Mouse (Mus musculus): Measurements from ENCODE around the gene Tox3. TPM values are rescaled to one million over a fixed set of nuclear protein-coding genes. Genes with fewer than 3 reads are reported as not detected.

Tox3 gene
- polyA plus RNA-seq, 1 experiment from 2014 or later, result 40.8 TPM

DNA sequence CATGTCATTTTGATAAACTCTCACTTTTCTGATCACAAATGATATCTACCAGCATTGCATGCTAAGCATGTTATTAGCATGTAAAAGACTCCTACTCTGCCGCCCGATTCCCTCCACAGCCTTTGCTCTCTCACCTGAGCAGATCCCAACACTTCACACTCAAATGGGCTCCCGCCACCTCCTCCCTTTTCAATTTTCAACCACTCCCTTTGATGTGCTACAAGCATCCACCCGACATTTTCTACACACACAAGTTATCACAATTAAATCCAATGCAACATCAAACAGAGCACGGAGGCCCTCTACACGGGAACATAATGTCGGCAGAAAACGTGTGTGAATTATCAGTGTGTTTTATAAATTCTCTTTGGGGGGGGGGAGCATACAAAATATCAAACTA lies 81.9 kb downstream of the Tox3 start:
- ATAC-seq (ENCODE audit: insufficient read depth, low FRiP score, low TSS enrichment) (no peak), DNase-seq (ENCODE audit: low spot score) (no peak)
- no peaks in the 10 kb centered on the region; the same call in 1 of the 2 replicates for H3K4me1 ChIP-seq (ENCODE audit: control insufficient read depth, insufficient read depth, low read length)
- H3K27ac ChIP-seq (ENCODE audit: low read depth, low read length), result no peak overlapping the region
- H3K4me3 ChIP-seq (ENCODE audit: low read depth, low read length), result no peak overlapping the region
- H3K9me3 ChIP-seq (ENCODE audit: control insufficient read depth, low read length), result no peaks in the 10 kb centered on the region
- 81% methylated on average over 8 of the region's 8 CpGs for WGBS
- no peaks in the 10 kb centered on the region for H3K27me3 ChIP-seq (ENCODE audit: control insufficient read depth, insufficient read depth, low read length)
- H3K4me2 ChIP-seq (ENCODE audit: low read depth), result no peak overlapping the region
- no peaks in the 10 kb centered on the region for H3K36me3 ChIP-seq (ENCODE audit: control insufficient read depth, insufficient read depth, low read length)
- H3K9ac ChIP-seq (ENCODE audit: low read length), result no peak overlapping the region

DNA sequence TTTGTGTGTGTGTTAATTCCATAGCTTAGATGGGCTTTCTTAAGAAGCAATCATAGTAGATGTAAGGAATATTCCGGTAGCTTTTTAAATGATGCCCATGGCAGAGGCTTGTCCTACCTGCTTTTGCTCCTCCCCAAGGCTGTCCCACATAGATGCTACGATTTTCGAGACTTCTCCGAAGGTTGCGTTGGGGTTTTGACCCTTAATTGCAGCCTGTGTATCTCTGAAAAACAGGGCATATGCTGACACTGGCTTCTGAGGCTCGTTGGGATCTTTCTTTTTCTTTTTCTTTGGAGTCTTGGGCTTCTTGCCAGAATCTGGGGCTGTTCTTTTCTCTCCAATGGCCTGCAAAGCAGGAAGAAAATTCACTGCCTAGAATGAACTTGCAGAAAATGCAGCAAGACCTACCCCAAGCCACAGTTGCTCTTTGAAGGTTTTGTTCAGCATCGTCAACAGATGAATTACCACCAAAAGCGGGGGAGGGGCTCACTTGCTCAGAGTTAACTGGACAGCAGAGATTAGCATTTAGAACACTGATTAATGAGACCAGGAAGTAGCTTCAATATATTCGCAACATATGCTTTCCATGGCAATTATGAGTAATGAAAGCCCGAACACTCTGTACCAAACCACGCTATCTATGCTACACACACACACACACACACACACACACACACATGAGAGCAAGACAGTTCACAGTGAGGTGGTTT lies 93.8 kb downstream of the Tox3 start:
- Histone ChIP-seq H3K4me1 (ENCODE audit: control insufficient read depth, insufficient read depth, low read length) (peaks cover 5% of the 10 kb centered on the region; the same call in 1 of the 2 replicates), H3K27me3 (ENCODE audit: control insufficient read depth, insufficient read depth, low read length) (no peaks in the 10 kb centered on the region), H3K4me2 (ENCODE audit: low read depth) (no peak overlapping the region), H3K36me3 (ENCODE audit: control insufficient read depth, insufficient read depth, low read length) (0 out of 2 replicates have a peak, but pooled peaks cover 3% of the 10 kb centered on the region), H3K9me3 (ENCODE audit: control insufficient read depth, low read length) (no peaks in the 10 kb centered on the region), H3K27ac (ENCODE audit: low read depth, low read length) (no peak overlapping the region), H3K9ac (ENCODE audit: low read length) (no peak overlapping the region), H3K4me3 (ENCODE audit: low read depth, low read length) (no peak overlapping the region)
- ATAC-seq (ENCODE audit: insufficient read depth, low FRiP score, low TSS enrichment), result no peak
- WGBS, result 66% methylated on average over 11 of the region's 11 CpGs
- peak; percentile 47 for DNase-seq (ENCODE audit: low spot score)

DNA sequence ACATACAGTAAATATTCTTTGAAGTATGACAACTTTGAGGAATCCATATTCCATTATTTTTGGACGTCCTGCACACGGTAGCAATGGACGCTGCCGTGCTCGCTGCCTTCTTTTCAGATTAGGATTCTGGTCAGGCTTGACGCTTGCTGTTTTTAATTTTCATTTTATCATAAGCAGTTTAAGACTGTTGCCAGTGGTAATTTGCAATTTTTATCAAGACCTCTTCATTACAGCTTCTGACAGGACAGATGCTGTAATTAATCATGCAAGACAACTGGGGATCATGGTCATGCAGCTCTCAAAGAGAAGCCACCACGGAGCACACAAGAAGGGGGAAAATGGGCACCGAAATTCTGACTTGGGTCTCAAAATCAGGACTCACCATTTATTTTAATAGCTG lies 101.8 kb downstream of the Tox3 start:
- ATAC-seq (ENCODE audit: insufficient read depth, low FRiP score, low TSS enrichment), result no peak
- Histone ChIP-seq H3K4me1 (ENCODE audit: control insufficient read depth, insufficient read depth, low read length) (peaks cover 15% of the 10 kb centered on the region), H3K4me3 (ENCODE audit: low read depth, low read length) (no peak overlapping the region), H3K4me2 (ENCODE audit: low read depth) (no peak overlapping the region), H3K27ac (ENCODE audit: low read depth, low read length) (no peak overlapping the region), H3K36me3 (ENCODE audit: control insufficient read depth, insufficient read depth, low read length) (no peaks in the 10 kb centered on the region), H3K9ac (ENCODE audit: low read length) (no peak overlapping the region), H3K9me3 (ENCODE audit: control insufficient read depth, low read length) (no peaks in the 10 kb centered on the region), H3K27me3 (ENCODE audit: control insufficient read depth, insufficient read depth, low read length) (no peaks in the 10 kb centered on the region)
- 79% methylated on average over 8 of the region's 8 CpGs for WGBS
- no peak for DNase-seq (ENCODE audit: low spot score)

DNA sequence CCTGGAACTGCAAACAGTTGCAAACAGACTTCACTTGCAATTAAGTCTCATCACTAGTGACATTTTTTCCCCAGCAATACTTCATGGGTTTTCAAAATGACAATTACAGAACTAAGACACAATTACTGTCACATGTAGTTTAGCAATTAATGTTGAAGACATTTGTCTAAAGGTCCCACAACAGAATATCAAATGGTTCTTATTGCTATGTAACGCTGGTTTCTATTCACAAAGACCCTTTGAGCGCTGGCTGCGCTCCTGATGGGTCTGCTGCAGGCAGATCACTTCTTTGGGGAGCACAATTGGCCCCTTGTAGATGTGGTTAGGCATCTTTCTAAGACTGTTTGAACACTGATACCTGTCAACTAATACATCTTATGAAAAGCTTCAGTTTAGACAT lies 102.3 kb downstream of the Tox3 start:
- no peaks in the 10 kb centered on the region for H3K9me3 ChIP-seq (ENCODE audit: control insufficient read depth, low read length)
- no peak overlapping the region for H3K9ac ChIP-seq (ENCODE audit: low read length)
- H3K27me3 ChIP-seq (ENCODE audit: control insufficient read depth, insufficient read depth, low read length), result no peaks in the 10 kb centered on the region
- no peaks in the 10 kb centered on the region for H3K36me3 ChIP-seq (ENCODE audit: control insufficient read depth, insufficient read depth, low read length)
- H3K4me3 ChIP-seq (ENCODE audit: low read depth, low read length), result no peak overlapping the region
- 47% methylated on average over 3 of the region's 3 CpGs for WGBS
- no peak overlapping the region for H3K4me2 ChIP-seq (ENCODE audit: low read depth)
- 0 out of 2 replicates have a peak overlapping the region, but pooled peaks have one; percentile 54 for H3K27ac ChIP-seq (ENCODE audit: low read depth, low read length)
- H3K4me1 ChIP-seq (ENCODE audit: control insufficient read depth, insufficient read depth, low read length), result peaks cover 15% of the 10 kb centered on the region
- peak; percentile 35 for DNase-seq (ENCODE audit: low spot score)
- ATAC-seq (ENCODE audit: insufficient read depth, low FRiP score, low TSS enrichment), result no peak

DNA sequence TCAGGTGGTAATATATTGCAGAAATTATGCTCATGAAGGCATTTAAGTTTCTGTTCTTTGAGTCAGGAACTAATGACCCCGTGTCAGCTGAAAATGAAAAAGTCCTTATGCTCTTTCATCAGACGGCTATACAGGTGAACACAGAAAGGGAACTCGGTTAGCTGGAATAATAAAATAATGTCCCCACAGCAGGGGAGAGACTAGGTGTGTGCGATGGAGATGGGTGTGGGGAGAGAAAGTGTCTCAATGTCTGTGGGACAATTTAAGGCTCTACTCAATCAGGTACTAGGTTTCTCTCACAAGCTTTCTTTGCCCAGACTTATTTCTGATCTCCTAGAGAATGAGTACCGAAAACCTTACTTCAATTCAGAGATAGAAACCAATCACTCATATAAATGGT lies 103.0 kb downstream of the Tox3 start:
- 48% methylated on average over 5 of the region's 5 CpGs for WGBS
- Histone ChIP-seq H3K4me2 (ENCODE audit: low read depth) (no peak overlapping the region), H3K27ac (ENCODE audit: low read depth, low read length) (peak overlapping the region; percentile 75)

DNA sequence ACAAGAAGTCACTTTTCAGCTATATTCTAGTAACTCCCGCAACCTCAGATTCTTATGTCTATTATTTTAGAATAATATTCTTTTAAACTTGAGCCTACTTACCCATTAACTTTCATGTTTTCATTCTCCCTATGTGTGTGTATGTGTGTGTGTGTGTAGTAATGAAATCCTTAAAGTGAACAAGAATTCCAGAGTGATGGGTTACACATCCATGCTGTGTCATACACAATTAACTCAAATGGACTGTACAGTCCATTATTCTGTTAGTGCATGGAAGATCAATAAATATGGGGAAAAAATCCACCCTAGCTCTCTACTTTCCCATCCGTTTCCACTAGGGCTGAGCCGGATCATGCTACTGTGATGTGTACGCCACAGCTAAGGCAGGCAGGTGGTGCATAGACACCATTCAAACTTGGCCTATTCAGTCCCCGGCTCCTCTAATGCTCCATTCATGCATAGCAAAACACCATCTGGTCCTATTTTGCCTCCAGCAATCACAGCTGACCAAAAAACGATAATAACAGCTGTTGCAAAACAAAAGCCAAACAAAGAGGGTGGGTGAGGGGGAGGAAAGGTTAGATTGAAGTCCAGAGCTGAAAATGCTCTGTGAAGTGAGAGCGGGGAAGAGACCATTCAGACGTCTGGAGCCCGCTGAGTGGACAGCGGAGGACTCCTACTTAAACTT lies 103.5 kb downstream of the Tox3 start:
- Histone ChIP-seq H3K36me3 (ENCODE audit: control insufficient read depth, insufficient read depth, low read length) (no peaks in the 10 kb centered on the region), H3K27me3 (ENCODE audit: control insufficient read depth, insufficient read depth, low read length) (no peaks in the 10 kb centered on the region), H3K9me3 (ENCODE audit: control insufficient read depth, low read length) (no peaks in the 10 kb centered on the region), H3K4me3 (ENCODE audit: low read depth, low read length) (no peak overlapping the region), H3K4me1 (ENCODE audit: control insufficient read depth, insufficient read depth, low read length) (peaks cover 15% of the 10 kb centered on the region), H3K9ac (ENCODE audit: low read length) (no peak overlapping the region), H3K27ac (ENCODE audit: low read depth, low read length) (peak overlapping the region; percentile 75), H3K4me2 (ENCODE audit: low read depth) (no peak overlapping the region)
- ATAC-seq (ENCODE audit: insufficient read depth, low FRiP score, low TSS enrichment) (peak; percentile 97), DNase-seq (ENCODE audit: low spot score) (peak; percentile 73)
- 26% methylated on average over 10 of the region's 10 CpGs for WGBS

More for the DNA sequence above, 103.0 kb downstream of the Tox3 start:
- no peaks in the 10 kb centered on the region for H3K27me3 ChIP-seq (ENCODE audit: control insufficient read depth, insufficient read depth, low read length)
- peaks cover 15% of the 10 kb centered on the region for H3K4me1 ChIP-seq (ENCODE audit: control insufficient read depth, insufficient read depth, low read length)
- no peaks in the 10 kb centered on the region for H3K9me3 ChIP-seq (ENCODE audit: control insufficient read depth, low read length)
- no peak overlapping the region for H3K9ac ChIP-seq (ENCODE audit: low read length)
- H3K4me3 ChIP-seq (ENCODE audit: low read depth, low read length), result no peak overlapping the region
- ATAC-seq (ENCODE audit: insufficient read depth, low FRiP score, low TSS enrichment) (peak; percentile 22; the same call in 1 of the 2 replicates), DNase-seq (ENCODE audit: low spot score) (no peak)
- H3K36me3 ChIP-seq (ENCODE audit: control insufficient read depth, insufficient read depth, low read length), result no peaks in the 10 kb centered on the region

DNA sequence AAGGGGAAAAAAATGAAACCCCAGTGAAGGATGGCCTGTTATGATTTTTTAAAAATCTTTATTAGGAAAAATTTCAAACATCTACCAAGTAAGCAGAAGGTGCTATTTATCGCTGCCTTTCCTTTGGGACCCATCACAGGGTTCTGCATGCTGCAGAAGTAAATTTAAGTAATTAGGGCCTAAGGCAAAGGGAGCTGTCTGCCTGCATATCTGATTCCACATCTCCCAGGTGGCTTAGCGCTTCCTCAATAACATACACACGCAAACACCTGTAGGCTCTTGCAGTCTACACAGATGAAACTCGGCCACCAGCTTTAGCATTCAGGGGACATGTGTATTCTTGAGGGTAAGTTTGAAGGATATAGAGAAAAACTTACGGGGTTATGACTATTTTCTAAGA lies 104.2 kb downstream of the Tox3 start:
- no peaks in the 10 kb centered on the region for H3K9me3 ChIP-seq (ENCODE audit: control insufficient read depth, low read length)
- H3K4me3 ChIP-seq (ENCODE audit: low read depth, low read length), result no peak overlapping the region
- H3K4me2 ChIP-seq (ENCODE audit: low read depth), result no peak overlapping the region
- H3K9ac ChIP-seq (ENCODE audit: low read length), result no peak overlapping the region
- H3K36me3 ChIP-seq (ENCODE audit: control insufficient read depth, insufficient read depth, low read length), result no peaks in the 10 kb centered on the region
- ATAC-seq (ENCODE audit: insufficient read depth, low FRiP score, low TSS enrichment) (no peak), DNase-seq (ENCODE audit: low spot score) (no peak)
- no peaks in the 10 kb centered on the region for H3K27me3 ChIP-seq (ENCODE audit: control insufficient read depth, insufficient read depth, low read length)
- WGBS, result 79% methylated on average over 5 of the region's 5 CpGs
- H3K27ac ChIP-seq (ENCODE audit: low read depth, low read length), result no peak overlapping the region
- H3K4me1 ChIP-seq (ENCODE audit: control insufficient read depth, insufficient read depth, low read length), result peaks cover 15% of the 10 kb centered on the region

DNA sequence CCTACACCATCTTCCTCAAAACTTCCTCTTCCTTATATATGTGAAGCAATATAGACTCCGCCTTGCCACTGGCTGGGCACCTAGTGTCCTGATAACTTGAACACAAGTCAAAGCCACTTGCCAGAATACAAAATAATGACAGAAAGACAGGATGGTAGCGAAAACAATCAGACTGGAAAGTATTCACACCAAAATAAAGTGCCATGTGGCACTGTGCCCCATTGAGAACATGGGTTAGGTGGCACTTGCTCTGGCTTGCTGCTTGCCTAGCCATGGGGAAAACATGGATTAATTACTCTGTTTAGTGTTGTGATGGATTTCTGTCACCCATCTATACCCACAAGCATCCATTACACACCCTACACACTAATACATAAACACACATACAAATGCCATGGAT lies 105.8 kb downstream of the Tox3 start:
- Histone ChIP-seq H3K4me1 (ENCODE audit: control insufficient read depth, insufficient read depth, low read length) (peaks cover 15% of the 10 kb centered on the region), H3K27me3 (ENCODE audit: control insufficient read depth, insufficient read depth, low read length) (no peaks in the 10 kb centered on the region), H3K36me3 (ENCODE audit: control insufficient read depth, insufficient read depth, low read length) (no peaks in the 10 kb centered on the region), H3K4me3 (ENCODE audit: low read depth, low read length) (no peak overlapping the region), H3K27ac (ENCODE audit: low read depth, low read length) (no peak overlapping the region), H3K9me3 (ENCODE audit: control insufficient read depth, low read length) (no peaks in the 10 kb centered on the region), H3K9ac (ENCODE audit: low read length) (no peak overlapping the region), H3K4me2 (ENCODE audit: low read depth) (no peak overlapping the region)
- WGBS, result 91% methylated on average over 2 of the region's 2 CpGs
- ATAC-seq (ENCODE audit: insufficient read depth, low FRiP score, low TSS enrichment) (no peak), DNase-seq (ENCODE audit: low spot score) (no peak)

DNA sequence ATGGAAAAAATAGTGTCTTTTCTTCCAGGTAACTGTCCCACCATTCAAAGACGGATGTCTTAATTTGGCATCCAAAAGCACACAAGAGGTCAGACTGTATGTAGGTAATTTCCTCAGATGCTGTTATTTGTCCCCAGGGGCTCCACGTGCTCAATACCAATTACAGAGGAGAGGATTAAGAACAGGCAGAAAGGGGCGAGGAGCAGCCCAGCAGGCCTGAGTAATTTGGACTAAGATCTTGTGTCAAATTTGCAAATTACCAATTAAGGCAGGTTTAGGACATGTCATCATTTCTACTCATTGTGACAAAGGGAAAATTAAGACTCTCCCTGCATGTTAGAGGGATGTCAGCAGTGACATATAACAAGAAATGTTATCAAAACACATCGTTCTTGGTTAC lies 106.7 kb downstream of the Tox3 start:
- Histone ChIP-seq H3K9me3 (ENCODE audit: control insufficient read depth, low read length) (no peaks in the 10 kb centered on the region), H3K4me1 (ENCODE audit: control insufficient read depth, insufficient read depth, low read length) (peaks cover 15% of the 10 kb centered on the region), H3K4me2 (ENCODE audit: low read depth) (no peak overlapping the region), H3K4me3 (ENCODE audit: low read depth, low read length) (no peak overlapping the region), H3K9ac (ENCODE audit: low read length) (no peak overlapping the region), H3K27me3 (ENCODE audit: control insufficient read depth, insufficient read depth, low read length) (no peaks in the 10 kb centered on the region), H3K36me3 (ENCODE audit: control insufficient read depth, insufficient read depth, low read length) (no peaks in the 10 kb centered on the region), H3K27ac (ENCODE audit: low read depth, low read length) (no peak overlapping the region)
- no peak for ATAC-seq (ENCODE audit: insufficient read depth, low FRiP score, low TSS enrichment)
- no peak for DNase-seq (ENCODE audit: low spot score)
- 71% methylated on average over 4 of the region's 4 CpGs for WGBS

Measured in neural tube, embryonic 11.5 days (tissue).